Mouse (Mus musculus): Measurements from ENCODE around the gene Nectin1. TPM values are rescaled to one million over a fixed set of nuclear protein-coding genes. Genes with fewer than 3 reads are reported as not detected.
A peak's percentile ranks its signal among the peaks of the same experiment; 100 is the strongest.

Nectin1 gene
- total RNA-seq (2021): 100 to 1,000 TPM in 1 of 2 experiments, 10 to 100 TPM in 1; 91.2 to 115 TPM

DNA sequence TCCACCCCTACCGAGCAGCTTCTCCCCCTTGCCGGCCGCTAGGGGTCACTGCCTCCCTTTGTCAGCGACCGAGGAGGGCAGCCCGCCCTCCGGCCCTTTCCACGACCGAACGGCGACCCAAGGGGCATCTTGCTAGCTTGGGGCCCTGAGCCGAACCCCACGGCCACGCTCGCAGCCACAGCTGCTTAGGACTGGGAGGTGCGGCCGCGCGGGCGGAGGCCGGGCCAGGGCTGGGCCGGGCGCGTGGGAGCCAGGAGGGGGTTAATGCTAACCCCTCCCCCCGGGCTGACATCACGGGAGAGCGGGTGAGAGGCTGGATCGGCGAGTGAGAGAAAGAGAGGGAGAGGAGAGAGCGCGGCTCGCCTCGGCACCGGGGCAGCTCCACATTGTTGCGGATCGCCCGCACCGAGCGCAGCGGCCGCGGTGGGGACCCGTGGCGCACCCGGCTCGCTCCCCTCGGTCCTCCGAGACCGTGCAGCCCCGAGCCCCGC lies at the start of gene Nectin1:
TSS of gene Nectin1 (plus strand) at position 338 of the 491 bp plus-strand sequence.
- peak; percentile 89 to 90 for DNase-seq (ENCODE audit: low spot score in 2 of 2)
- intact Hi-C loops (cut with DNase I): loop anchor here (2.0 to 5.0 kb wide), 2 partner anchors 59 to 229 kb away; no protein-coding TSS in a partner anchor

DNA sequence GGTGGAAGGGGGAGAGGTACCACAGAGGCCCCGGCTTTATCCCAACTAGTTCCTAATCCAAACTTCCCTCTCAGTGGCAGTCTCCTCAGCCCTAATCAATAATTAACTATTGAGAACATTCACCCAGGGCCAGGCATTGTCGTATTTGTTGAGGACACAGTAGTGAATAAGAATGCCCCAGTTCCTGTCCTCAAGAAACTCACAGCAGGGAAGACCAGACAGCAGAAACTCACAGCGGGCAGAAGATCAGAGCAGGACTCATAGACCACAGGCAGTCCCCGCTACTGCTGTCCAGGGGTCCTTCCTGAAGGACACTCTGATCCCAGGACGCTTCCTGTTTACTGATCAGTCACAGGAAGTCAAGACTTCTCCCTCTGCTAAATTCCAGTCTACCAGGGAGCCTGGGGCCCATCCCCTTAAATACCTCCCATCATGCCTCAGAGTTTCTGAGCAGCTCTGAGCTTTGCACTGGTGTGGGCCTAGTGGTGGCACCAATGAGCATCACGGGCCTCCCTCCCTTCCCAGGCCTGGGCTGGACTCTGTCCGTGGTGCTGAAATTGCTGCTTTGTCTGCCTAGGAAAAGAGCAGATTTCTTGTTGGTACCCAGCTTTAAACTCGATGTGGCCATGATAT lies 45.6 kb upstream of the Nectin1 start:
- intact Hi-C loops (cut with DNase I): no loop called here
- DNase-seq (ENCODE audit: low spot score in 2 of 2): no peak

DNA sequence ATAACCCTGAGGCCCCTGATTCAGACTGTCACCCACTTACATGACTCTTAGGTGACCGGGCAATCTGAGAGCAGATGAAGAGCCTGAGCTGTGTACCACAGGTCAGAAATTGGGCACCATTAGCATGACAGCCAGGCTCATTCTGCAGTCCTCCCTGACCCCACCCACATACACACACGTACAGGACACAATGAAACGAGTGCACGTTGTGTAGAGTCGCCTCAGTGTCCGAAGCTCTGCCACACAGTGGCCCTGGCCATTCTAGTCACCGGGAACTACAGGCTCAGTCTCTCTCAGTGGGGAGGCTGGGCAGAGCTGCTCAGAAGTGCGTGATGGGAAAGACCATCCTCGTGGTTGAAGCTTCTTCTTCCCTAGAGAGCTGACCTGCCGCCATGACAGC lies 44.9 kb upstream of the Nectin1 start:
- intact Hi-C loops (cut with DNase I): no loop called here
- no peak for DNase-seq (ENCODE audit: low spot score in 2 of 2)

DNA sequence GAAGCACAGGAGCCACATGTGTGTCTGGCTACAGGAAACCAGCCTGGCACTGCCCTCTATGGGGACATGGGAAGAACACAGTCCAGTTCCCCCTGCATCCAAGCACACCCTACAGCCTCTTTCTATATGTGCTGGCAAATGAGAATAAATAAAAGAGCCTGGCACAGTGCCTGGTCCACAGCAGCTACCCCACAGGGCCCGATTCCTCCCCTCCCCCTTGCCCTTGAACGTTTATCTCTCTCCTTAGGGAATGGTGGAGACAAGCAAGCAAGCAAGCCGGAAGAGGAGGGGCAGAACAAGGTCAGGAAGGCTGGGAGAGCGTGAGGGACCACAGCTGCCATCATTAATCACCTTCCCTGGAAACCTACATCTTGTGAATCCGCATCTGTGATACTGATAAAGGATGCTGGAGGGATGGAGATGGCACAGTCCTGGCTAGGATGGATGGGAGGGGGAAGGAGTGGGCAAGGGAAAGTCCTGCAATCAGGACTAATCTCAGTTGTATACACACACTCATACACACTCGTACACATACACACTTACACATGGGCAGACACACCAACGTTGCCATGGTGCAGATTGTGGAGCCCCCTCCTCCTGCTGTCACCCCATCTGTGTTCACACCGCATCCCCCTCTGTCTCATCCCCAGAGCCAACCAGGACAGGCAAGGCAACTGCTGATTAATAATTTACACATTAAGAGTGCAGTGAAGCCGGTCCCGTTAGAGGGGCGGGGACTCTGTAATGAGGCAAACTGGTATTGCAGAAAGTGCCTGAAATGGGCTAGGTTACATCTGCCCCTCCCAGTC lies 44.2 kb upstream of the Nectin1 start:
- intact Hi-C loops (cut with DNase I): no loop called here
- DNase-seq (ENCODE audit: low spot score in 2 of 2): no peak

DNA sequence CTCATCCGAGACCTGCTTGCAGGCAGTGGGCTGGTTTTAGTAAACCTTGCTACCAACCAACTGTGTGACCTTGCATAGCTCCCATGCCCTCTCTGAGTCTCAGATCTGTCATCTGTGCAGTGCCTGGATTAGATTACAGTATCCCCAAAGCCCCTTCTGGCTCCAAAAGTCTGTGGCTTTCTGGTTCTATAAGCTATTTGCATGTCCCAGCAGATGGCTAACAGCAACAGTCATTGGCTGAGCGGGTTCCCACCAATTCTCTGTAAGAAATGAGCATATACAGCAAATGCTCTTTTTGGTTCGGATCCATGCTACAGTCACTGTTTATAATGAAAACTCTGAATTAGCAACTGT lies 43.6 kb upstream of the Nectin1 start:
- intact Hi-C loops (cut with DNase I): no loop called here
- no peak for DNase-seq (ENCODE audit: low spot score in 2 of 2)

DNA sequence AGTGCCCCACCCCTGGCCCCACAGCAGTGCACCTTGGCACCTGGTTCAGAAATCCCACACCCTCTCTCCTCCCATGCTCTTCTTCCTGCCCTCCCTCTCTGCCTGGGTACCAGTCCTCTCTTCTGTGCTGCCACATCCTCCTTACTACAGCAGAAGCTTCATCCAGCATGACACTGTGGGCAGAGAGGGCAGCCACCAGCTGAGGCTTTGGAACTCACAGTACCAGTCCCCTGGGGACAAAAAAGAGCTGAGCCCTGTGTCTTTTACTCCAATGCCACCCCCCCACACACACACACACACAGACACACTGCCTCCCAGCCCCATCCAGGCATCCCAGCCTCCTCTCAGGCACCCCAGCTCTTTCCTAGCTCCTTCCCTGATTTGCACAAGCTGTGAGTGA lies 42.0 kb upstream of the Nectin1 start:
- intact Hi-C loops (cut with DNase I): no loop called here
- DNase-seq (ENCODE audit: low spot score in 2 of 2): no peak

DNA sequence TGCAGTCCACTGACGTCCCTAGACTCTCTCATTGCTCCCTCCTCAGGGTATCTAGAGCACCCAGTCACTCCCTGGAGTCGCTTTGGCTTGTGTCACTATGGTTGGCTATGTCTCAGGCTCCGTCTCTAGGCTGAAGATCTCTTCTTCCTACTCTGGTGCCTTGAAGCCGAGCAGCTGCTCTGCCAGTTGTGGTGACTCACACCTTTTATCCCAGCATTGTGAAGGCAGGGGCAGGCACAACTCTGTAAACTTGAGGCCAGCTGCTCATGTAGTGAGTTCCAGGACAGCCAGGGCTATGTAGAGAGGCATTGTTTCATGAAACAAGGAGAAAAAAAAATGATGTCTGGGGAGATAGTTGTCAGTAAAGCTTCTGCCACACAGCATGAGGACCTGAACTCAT lies 36.2 kb upstream of the Nectin1 start:
- intact Hi-C loops (cut with DNase I): no loop called here
- peak in 1 of 2 experiments; percentile 39 for DNase-seq (ENCODE audit: low spot score in 2 of 2)

DNA sequence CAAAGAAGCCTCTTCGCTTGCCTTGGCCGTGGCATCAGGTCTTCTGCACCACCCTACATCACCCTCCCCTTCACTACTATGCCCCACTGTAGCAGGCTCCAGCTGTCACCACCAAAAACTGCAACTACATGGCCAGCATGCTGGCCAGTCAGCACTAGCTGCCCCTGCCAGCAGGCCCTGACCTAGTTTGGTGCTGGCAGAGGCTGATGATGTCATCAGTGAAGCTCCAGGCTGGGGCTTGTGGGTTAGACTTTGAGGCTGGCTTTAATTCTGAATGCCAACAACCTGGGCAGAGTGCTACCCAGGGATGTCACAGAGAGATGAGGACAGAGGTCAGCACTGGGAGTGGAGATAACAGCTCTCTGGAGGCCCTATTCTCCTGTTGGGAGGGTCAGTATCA lies 35.1 kb upstream of the Nectin1 start:
- intact Hi-C loops (cut with DNase I): no loop called here

DNA sequence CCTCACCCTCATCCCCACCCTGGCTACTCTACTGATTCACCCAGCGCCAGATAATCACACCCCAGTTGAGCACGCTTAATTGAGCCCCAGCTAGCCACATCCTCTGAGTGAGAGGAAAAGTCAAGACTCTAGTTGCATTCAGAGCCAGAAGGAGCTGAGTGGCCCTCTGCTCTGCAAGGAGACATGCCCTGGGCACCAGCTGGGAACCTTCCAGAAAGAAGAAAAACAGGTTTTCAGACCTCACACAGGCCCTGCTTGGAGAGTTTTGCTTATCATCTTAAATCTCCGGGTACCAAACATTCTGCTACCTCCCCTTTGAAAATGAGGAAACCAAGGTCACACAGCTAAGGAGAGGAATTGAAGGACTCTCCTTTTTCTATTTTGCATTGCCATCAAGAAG lies 30.4 kb upstream of the Nectin1 start:
- DNase-seq (ENCODE audit: low spot score in 2 of 2): no peak
- intact Hi-C loops (cut with DNase I): no loop called here

More for the DNA sequence above, 35.1 kb upstream of the Nectin1 start:
- DNase-seq (ENCODE audit: low spot score in 2 of 2): peak in 1 of 2 experiments; percentile 22

DNA sequence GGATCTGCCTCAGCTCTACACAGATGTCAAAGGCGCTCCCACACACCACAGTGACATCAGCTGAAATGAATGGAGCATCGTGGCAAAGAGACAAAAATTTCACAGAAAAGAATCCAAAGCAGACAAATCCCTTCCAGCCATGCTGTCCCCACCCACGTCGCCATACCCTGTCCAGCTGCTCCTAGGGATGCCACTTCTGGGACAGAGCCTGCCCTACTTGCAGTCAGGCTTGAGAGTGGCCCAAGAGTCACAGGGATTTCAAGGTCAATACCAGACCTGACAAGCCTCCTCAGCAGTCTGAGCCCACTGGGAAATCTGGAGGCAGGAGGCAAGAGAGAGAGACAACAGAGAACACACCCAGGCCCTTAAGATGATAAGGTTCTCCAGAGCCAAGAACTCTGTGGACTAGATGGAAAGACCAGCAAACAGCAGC lies 24.4 kb upstream of the Nectin1 start:
- DNase-seq (ENCODE audit: low spot score in 2 of 2): peak in 1 of 2 experiments; percentile 74
- intact Hi-C loops (cut with DNase I): no loop called here

DNA sequence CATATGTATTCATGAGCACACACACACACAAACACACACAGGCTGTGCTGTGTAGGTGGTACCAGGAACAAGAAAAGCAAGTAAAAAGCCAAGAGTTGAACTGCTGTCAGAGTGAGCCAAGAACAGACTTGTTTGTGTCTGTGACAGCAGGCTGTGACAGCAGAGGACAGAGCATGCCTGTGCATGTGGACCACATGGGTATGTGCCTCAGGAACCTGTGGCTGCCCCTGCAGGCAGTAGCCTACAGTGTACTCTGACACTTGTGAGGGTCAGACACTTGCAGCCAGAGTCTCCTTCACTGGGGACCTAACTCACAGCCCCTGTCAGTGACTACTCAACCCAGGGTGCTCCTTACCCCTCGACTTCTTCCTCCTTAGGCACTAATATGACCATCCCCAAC lies 23.7 kb upstream of the Nectin1 start:
- DNase-seq (ENCODE audit: low spot score in 2 of 2): no peak
- intact Hi-C loops (cut with DNase I): no loop called here

DNA sequence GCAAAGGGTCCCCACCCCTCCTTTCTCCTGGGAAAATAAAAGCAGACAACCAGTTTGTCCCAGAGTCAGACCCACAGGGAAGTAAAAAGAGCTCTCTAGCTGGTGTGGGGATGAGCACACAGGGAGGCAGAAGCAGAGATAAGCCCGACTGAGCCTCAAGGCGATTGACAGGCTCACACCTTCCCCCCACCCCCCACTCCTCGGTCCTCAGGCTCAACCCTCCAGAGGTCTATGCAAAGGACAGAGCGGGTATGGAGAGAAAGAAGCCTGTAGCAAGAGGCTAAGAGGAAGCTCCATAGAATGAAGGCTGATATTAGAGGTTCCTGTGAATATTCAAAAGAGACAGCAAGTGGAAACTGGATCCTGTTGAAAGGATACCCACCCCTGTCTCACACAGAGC lies 19.7 kb upstream of the Nectin1 start:
- no peak for DNase-seq (ENCODE audit: low spot score in 2 of 2)

DNA sequence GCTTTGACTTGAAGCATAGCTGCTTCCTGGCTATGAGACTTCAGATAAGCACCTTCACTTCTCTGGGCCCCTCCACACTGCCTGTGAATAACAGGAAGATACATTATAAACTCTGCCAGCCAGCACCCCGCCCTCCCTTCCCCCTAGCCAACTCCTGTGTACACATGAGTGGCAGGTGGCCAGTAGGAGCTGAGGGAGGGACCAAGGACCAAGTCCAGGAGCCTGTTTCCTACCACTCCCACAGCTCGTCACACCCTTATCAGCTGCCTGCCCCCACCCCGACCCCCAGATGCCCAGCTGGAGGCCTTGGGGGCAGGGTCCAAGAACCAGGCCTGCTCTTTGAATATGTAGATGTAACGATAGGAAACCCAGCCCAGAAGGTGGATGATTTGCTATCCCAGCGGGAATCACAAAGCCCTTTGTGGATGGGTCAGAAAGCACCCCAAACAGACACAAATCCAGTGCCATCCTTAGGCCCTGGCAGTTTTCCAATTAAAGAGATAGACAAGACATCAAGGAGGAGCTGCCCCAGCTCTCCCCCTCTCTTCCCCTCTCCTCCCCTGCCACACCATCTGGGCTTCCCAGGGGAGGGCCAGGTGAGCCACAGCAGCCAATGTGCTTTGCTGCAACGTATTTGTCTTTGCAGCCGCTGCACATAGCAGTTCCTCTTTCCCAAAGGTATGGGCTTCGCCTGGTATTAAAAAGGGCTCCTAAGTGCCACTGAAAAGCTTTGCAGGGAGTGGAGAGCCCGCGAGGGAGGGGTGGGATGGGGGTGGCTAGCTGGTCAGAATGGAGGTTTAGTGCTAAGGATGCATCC lies 14.1 kb upstream of the Nectin1 start:
- intact Hi-C loops (cut with DNase I): no loop called here
- no peak for DNase-seq (ENCODE audit: low spot score in 2 of 2)

More for the DNA sequence above, 19.7 kb upstream of the Nectin1 start:
- intact Hi-C loops (cut with DNase I): no loop called here

DNA sequence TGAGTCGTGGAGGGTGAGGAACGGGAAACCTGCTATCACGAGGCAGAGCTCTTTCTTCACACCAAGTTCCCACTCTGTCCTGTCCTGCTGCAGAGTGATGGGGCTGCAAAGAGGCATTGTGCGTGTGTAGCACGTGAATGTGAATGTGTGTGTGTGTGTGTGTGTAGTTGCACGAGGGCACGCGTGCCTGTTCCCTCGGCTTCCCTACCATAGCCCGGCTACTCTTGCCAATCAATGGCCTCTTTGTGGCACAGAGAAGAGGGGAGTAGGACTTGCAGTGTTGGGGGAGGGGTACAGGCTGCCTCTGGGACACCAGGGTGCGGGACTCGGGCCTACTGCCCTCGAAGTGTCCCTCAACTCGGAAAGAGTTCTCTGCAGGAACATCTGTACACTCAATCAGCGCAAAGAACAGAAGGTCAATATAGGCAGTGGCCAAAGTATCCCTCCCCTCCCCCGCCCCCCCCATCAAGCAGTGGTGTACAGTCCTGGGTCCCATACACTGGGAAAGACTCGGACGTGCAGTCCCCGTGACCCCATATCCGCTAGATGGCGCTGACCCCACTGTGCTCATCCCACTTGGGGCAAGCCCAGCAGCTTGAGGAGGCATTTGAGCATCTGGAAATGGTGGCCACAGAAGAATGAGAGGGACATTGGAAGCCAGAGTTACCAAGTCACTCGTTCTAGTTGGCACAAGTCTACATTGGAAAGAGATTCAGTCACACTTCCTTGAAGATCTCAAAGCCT lies 13.3 kb upstream of the Nectin1 start:
- intact Hi-C loops (cut with DNase I): no loop called here
- no peak for DNase-seq (ENCODE audit: low spot score in 2 of 2)

DNA sequence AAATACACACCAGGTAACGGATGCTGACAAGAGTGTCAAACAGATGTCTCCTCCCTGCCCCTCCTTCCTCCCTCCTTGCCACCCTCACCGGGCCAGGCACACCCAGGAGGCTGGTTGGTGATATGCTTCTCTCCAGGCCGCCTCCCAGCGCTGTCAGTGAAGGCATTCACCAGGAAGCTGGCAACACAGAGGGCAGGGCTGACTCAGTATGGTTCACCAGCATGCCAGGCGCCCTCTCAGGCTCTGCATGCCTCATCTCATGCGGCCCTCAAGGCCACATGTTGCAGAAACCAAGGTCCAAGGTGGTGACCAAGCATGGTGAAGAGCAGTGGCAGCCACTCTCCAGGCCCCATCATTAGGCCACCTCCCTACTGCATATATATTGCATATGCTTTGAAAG lies 11.9 kb upstream of the Nectin1 start:
- no peak for DNase-seq (ENCODE audit: low spot score in 2 of 2)
- intact Hi-C loops (cut with DNase I): no loop called here

DNA sequence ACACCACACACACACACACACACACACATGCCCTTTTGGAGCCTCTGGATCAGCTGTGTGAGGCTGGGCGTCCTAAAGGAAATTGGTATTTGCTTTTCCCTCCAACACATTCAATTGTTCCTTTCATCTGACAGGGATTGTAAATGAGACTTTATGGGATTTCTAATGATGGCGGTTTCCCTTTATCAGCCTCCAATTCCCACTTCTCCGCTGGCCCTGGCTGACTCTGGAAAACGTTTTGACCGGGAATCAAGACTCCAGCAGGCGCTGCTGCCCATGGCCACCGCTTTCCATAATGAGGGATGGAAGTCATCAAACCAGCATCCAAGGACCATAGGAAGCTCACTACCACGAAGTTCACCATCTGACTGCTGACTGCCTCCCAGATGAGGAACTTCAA lies 11.1 kb upstream of the Nectin1 start:
- intact Hi-C loops (cut with DNase I): no loop called here
- no peak for DNase-seq (ENCODE audit: low spot score in 2 of 2)

DNA sequence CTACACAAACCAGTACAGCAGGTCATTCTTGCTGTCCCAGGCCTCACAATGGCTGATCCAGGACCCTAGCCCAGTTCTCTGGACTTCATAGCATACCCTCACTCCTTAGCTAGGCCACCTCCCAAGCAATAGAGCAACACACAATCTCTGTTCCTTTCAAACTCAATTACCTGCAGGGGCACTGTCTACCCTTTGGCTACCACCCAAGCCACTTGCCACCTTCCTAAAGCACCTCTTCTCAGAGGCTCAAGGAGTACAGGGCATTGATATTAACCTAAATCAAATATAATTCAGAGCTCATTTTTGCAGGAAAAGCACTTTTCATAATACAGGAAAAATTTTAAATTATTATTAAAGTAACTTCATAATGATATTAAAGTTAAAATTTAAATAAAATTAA lies 8.8 kb upstream of the Nectin1 start:
- no peak for DNase-seq (ENCODE audit: low spot score in 2 of 2)
- intact Hi-C loops (cut with DNase I): no loop called here

DNA sequence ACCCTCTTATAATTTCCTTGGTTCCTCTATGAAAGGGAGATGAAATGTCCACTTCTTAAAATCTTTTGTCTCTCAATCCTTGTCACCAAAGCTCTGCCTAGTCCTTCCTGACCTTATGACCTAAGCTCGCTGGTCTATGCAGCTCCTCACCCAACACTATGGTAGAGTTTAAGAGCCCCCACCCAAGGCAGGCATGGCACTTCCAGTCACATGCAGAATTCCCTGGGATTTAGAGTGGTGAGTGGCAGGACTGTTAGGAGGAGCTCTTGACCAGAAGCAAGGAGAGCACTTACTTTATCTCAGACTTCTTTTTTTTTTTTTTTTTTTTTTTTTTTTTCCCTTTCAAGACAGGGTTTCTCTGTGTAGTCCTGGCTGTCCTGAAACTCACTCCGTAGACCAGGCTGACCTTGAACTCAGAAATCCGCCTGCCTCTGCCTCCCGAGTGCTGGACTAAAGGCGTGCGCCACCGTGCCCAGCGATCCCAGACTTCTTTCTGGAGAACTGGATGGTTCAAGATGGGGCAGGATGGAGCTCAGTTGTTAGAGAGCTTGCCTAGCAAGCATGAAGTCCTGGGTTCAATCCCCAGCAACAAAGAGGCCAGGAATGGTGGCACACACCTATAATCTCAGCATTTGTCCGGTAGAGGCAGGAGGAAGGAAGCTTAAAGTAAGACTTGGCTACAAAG lies 7.6 kb upstream of the Nectin1 start:
- no peak for DNase-seq (ENCODE audit: low spot score in 2 of 2)
- intact Hi-C loops (cut with DNase I): no loop called here

DNA sequence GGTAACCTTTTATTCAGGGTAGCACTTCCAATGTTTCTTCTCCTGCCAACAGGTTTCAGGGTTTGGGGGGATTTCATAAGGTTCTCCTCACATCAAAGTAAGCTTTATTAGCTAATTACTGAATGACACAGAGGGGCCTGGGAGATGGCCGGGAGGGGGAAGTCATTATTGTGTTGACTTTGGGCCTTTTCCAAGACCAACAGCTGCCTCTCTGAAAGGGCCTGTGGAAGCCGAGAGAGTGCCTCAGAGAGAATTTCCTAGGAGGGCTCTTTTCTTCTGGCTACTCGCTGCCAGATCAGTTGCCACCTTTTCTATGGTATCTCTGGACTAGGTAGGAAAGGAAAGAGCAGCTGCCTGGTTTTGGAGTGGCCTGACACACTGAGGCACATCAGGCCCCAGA lies 6.5 kb upstream of the Nectin1 start:
- DNase-seq (ENCODE audit: low spot score in 2 of 2): no peak
- intact Hi-C loops (cut with DNase I): no loop called here
